Mouse (Mus musculus) stomach, postnatal 0 days (tissue): ENCODE measurements around the gene Mrpl37. TPM values are rescaled to one million over a fixed set of nuclear protein-coding genes. Genes with fewer than 3 reads are reported as not detected.

Source experiments
- ATAC-seq: fragments of 200-750 bp; cut with Nextera tagmentation; 2 replicates; pipeline ENCODE4 v1.8.0; 2017; ENCODE audit not compliant: low FRiP score, low TSS enrichment
- DNase-seq: peaks from one replicate; pipeline ENCODE4 v3.0.0-alpha.2; 2016; ENCODE audit warnings: low spot score
- H3K27ac ChIP-seq: fragments of 300-500 bp; sonication (generic); replicated peaks from 2 replicates; pipeline ENCODE4 v1.5.1; 2014; ENCODE audit warnings: mild to moderate bottlenecking, control low read depth
- H3K27me3 ChIP-seq: fragments of 300-500 bp; sonication (generic); 2 replicates; pipeline ENCODE4 v1.6.1; 2014; ENCODE audit warnings: low read length; ENCODE audit not compliant: control insufficient read depth, insufficient read depth
- H3K36me3 ChIP-seq: fragments of 300-500 bp; sonication (generic); 2 replicates; pipeline ENCODE4 v1.6.1; 2014; ENCODE audit warnings: low read length, mixed read lengths; ENCODE audit not compliant: control insufficient read depth, insufficient read depth
- H3K4me1 ChIP-seq: fragments of 300-500 bp; sonication (generic); replicated peaks from 2 replicates; pipeline ENCODE4 v1.6.1; 2014; ENCODE audit warnings: antibody characterized with exemption; ENCODE audit not compliant: control insufficient read depth, insufficient read depth
- H3K4me2 ChIP-seq: fragments of 300-500 bp; sonication (generic); replicated peaks from 2 replicates; pipeline ENCODE4 v1.6.1; 2014; ENCODE audit warnings: low read depth, mild to moderate bottlenecking, control low read depth, moderate library complexity
- H3K4me3 ChIP-seq: fragments of 300-500 bp; sonication (generic); 2 replicates; pipeline ENCODE4 v1.5.1; 2014; ENCODE audit warnings: low read depth, low read length, control low read depth
- H3K9ac ChIP-seq: fragments of 300-500 bp; sonication (generic); 2 replicates; pipeline ENCODE4 v1.6.1; 2014; ENCODE audit warnings: mild to moderate bottlenecking, low read length, control low read depth, mixed read lengths
- H3K9me3 ChIP-seq: fragments of 300-500 bp; sonication (generic); 2 replicates; pipeline ENCODE4 v1.6.1; 2016; ENCODE audit warnings: low read length; ENCODE audit not compliant: control insufficient read depth
- CTCF ChIP-seq: IDR thresholded peaks from 2 replicates; pipeline ENCODE4 v1.5.1; 2016; ENCODE audit warnings: antibody characterized with exemption, low read depth, mild to moderate bottlenecking, moderate library complexity
- EP300 ChIP-seq: optimal IDR thresholded peaks from 2 replicates; pipeline ENCODE3; 2016; ENCODE audit warnings: antibody characterized with exemption
- WGBS: fragments of 180-500 bp; shearing (Covaris S2); extraction: QIAGEN DNeasy Blood & Tissue Kit; methylation state at CpG from one replicate; pipeline ENCODE4 v1.1.7; 2014; 5-methylcytosine and 5-hydroxymethylcytosine counted together
- polyA plus RNA-seq: library from polyadenylated mRNA; unstranded; fragments of >200 nt; fragmentation: Nextera tagmentation; extraction: Ambion mirVana; gene quantifications from 2 replicates; pipeline ENCODE4 v1.2.1, GENCODE M21; 2015

Gene Mrpl37
- polyA plus RNA-seq, 1 experiment from 2014 or later, result 52.6 TPM

DNA sequence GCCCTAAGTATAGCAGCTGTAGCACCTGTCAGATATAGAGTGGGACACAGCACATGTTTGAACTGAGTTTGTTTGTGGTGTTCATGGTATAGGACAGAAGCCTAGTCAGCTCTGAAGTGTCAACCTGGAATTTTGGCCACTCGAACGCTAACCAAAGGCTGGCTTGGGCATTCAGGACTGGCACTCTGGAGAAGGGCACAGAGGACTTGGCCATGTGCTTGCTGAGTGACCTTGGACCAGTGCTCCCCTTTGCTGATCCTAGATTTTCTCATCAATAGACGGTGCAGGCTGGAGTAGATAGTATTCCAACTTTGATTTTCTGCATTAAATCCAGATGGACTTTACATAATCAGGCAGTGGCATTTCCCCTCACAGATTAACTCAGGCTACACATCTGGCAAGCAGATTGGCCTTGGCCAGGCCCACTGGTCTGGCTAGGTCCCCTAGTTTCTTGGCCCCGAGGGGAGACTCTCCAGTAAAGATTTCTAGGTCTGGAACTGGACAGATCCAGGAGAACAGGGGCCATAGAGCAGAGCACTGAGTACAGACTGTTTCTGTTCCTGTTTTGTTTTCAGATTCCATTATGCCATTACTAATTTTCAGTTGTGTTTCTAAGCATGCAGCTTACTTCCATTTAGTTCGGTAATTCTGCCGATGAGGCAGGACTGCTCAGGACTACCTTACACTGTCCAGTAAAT is 53.4 kb downstream of the Mrpl37 start:
- ATAC-seq (no peak), DNase-seq (no peak)
- no peak overlapping the region for H3K9ac ChIP-seq
- TF ChIP-seq CTCF (no peak), EP300 (no peak)
- no peaks in the 10 kb centered on the region; the same call in 1 of the 2 replicates for H3K4me1 ChIP-seq
- H3K27ac ChIP-seq, result no peak overlapping the region
- 83% methylated on average over 6 of the region's 6 CpGs for WGBS
- no peaks in the 10 kb centered on the region for H3K27me3 ChIP-seq
- H3K4me2 ChIP-seq, result no peak overlapping the region
- H3K9me3 ChIP-seq, result no peaks in the 10 kb centered on the region
- no peaks in the 10 kb centered on the region for H3K36me3 ChIP-seq
- H3K4me3 ChIP-seq, result no peak overlapping the region

- Histone ChIP-seq H3K27ac (no peak overlapping the region), H3K4me1 (no peaks in the 10 kb centered on the region)
- 84% methylated on average over 3 of the region's 3 CpGs for WGBS
Measured at GRCm38 (mm10) chr4:107012574-107012973, 54.1 kb downstream of the Mrpl37 start.

DNA sequence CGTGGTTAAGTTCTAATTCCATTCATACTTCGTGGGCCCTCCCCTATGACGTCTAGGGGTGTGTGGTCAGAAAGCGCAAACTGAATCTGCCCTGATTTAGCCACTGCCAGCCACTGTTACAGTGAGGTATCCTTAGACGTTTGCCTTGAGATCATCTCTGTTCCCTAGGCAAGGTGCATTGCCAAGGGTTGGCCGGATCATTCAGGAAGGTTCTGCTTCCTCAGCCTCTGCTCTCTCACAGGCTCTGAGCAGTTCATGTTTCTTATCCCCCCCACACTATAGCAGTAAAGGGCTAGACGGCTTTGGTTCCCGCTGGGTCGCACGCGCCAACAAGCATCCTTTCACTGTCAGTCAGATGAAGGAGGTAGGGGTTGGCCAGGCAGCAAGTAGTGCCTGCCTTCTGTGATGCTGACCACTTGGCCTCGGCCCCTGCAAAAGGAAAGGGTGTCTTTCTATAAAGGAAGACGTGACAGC is 54.6 kb downstream of the Mrpl37 start:
- H3K4me2 ChIP-seq, result no peak overlapping the region
- no peaks in the 10 kb centered on the region for H3K27me3 ChIP-seq
- no peaks in the 10 kb centered on the region for H3K9me3 ChIP-seq
- no peak overlapping the region for H3K4me3 ChIP-seq
- WGBS, result 62% methylated on average over 13 of the region's 13 CpGs
- H3K27ac ChIP-seq, result no peak overlapping the region
- ATAC-seq (peak; percentile 78), DNase-seq (peak; percentile 53)
- H3K36me3 ChIP-seq, result no peaks in the 10 kb centered on the region
- TF ChIP-seq EP300 (no peak), CTCF (no peak)
- H3K9ac ChIP-seq, result no peak overlapping the region
- H3K4me1 ChIP-seq, result no peaks in the 10 kb centered on the region

More at GRCm38 (mm10) chr4:107012574-107012973, 54.1 kb downstream of the Mrpl37 start:
- Histone ChIP-seq H3K9ac (no peak overlapping the region), H3K4me2 (no peak overlapping the region), H3K27me3 (no peaks in the 10 kb centered on the region), H3K4me3 (no peak overlapping the region), H3K9me3 (no peaks in the 10 kb centered on the region), H3K36me3 (no peaks in the 10 kb centered on the region)
- ATAC-seq (no peak), DNase-seq (no peak)
- TF ChIP-seq CTCF (no peak), EP300 (no peak)

DNA sequence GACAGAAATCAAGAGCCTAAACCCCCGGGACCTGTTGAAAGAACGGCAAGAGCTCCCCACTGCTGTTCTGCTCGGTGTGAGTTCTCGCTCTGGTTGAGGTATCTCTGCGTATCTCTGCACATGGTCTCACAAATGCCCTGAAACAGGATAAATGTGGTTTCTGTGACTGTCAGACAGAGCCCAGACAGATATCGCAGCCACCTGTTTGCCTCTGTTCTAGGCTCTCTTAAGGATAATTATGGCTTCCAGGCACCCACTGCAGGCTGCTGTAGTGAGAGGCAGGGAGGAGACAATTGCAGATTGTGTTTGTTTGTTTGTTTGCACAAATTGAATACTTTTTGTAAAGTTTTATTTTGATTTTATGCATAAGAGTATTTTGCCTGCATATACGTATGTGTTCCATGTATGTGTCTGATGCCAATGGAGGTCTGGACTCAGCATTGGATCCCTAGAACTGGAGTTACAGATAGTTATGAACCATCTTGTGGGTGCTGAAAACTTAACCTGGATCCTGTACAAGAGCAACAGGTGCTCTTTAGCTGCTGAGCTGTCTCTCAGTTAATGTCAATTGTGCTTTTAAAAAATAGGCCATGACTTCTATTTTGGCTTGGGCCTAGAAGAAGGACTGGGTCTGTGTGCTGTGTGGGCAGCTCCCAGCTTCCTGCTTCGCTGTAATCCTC is 55.2 kb downstream of the Mrpl37 start:
- Histone ChIP-seq H3K9me3 (no peaks in the 10 kb centered on the region), H3K9ac (no peak overlapping the region), H3K36me3 (no peaks in the 10 kb centered on the region), H3K4me1 (no peaks in the 10 kb centered on the region), H3K4me2 (no peak overlapping the region), H3K27me3 (no peaks in the 10 kb centered on the region), H3K27ac (no peak overlapping the region), H3K4me3 (no peak overlapping the region)
- TF ChIP-seq EP300 (no peak), CTCF (no peak)
- WGBS, result 84% methylated on average over 8 of the region's 8 CpGs
- ATAC-seq (no peak), DNase-seq (no peak)

DNA sequence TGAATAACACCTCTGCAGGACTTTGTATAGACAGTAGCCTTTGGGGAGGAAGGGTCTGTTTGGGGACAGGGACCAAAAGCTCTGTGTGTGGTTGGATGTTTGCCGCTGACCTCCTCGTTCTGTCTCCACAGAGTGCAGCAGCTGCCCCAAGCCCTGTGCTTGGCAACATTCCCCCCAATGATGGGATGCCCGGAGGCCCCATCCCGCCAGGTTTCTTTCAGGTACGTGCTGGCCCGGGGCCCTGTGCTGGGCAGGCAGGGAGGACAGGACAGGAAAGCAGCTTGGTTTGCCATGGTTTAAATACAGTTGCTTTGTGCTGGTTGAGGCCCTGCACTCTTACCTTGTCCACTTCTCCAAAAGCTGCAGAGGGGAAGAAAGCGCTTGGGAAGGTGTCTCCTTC is 57.1 kb downstream of the Mrpl37 start:
- no peak overlapping the region for H3K9ac ChIP-seq
- H3K4me2 ChIP-seq, result no peak overlapping the region
- no peaks in the 10 kb centered on the region for H3K27me3 ChIP-seq
- TF ChIP-seq EP300 (no peak), CTCF (no peak)
- H3K4me1 ChIP-seq, result no peaks in the 10 kb centered on the region
- ATAC-seq (no peak), DNase-seq (no peak)
- H3K36me3 ChIP-seq, result no peaks in the 10 kb centered on the region
- H3K9me3 ChIP-seq, result no peaks in the 10 kb centered on the region
- WGBS, result 85% methylated on average over 7 of the region's 7 CpGs
- H3K27ac ChIP-seq, result no peak overlapping the region
- no peak overlapping the region for H3K4me3 ChIP-seq

DNA sequence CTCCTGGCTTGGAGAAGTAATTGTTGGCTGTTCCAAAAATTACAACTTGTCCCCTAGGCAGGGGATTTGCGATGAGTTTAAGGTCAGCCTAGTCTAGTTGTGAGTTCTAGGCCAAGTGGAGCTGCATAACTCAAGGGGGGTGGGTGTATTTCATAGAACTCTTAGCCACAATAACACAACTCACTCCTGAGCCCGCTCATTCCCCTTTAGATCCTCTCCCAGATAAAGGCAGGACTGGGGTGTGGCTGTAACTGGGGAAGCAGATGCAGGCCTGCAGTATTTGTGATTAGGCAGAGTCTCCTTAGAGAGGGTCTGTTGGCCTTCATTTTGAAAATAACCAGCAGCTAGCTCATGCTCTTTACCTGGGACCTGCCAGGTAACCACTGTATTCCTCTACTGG is 58.5 kb downstream of the Mrpl37 start:
- Histone ChIP-seq H3K4me3 (no peak overlapping the region), H3K4me2 (no peak overlapping the region), H3K27me3 (no peaks in the 10 kb centered on the region), H3K27ac (no peak overlapping the region), H3K9ac (no peak overlapping the region), H3K36me3 (no peaks in the 10 kb centered on the region), H3K4me1 (no peaks in the 10 kb centered on the region), H3K9me3 (no peaks in the 10 kb centered on the region)
- ATAC-seq, result no peak
- 76% methylated on average over 2 of the region's 2 CpGs for WGBS
- TF ChIP-seq CTCF, result no peak
- no peak for TF ChIP-seq EP300
- DNase-seq, result no peak
